Mouse (Mus musculus) ES-E14 (cell line): ENCODE results near the gene Bod1l. TPM values are rescaled to one million over a fixed set of nuclear protein-coding genes. Genes with fewer than 3 reads are reported as not detected.

Experiments
- DNase-seq: peaks from one replicate; pipeline ENCODE4 v3.0.0-alpha.2; 2013; ENCODE audit warnings: low read depth, low spot score
- H3K27ac ChIP-seq: 2 replicates; pipeline ENCODE4 v1.5.1; 2012; ENCODE audit warnings: low read depth, mild to moderate bottlenecking, low read length, moderate library complexity, mixed read lengths; ENCODE audit not compliant: poor library complexity, insufficient read depth, severe bottlenecking
- H3K36me3 ChIP-seq: 2 replicates; pipeline ENCODE4 v1.6.1; 2012; ENCODE audit warnings: mild to moderate bottlenecking, low read length, moderate library complexity, mixed read lengths; ENCODE audit not compliant: control insufficient read depth, poor library complexity, insufficient read depth, severe bottlenecking
- H3K4me1 ChIP-seq, 2 experiments: fragments of 150-350 bp in 1 of 2; sonication (generic) in 1 of 2; 2 replicates each; pipeline ENCODE4 v1.6.1; 2012; ENCODE audit warnings: low read length in 2 of 2, mild to moderate bottlenecking in 1 of 2, mixed read lengths in 1 of 2; ENCODE audit not compliant: control insufficient read depth in 2 of 2, insufficient read depth in 2 of 2, poor library complexity in 1 of 2
- H3K4me3 ChIP-seq, 2 experiments: fragments of 150-350 bp in 1 of 2; sonication (generic) in 1 of 2; 2 replicates each; pipeline ENCODE4 v1.5.1; 2012; ENCODE audit warnings: low read length in 2 of 2, low read depth in 1 of 2, mild to moderate bottlenecking in 1 of 2, mixed read lengths in 1 of 2; ENCODE audit not compliant: insufficient read depth in 1 of 2, poor library complexity in 1 of 2, severe bottlenecking in 1 of 2
- H3K9ac ChIP-seq: 2 replicates; pipeline ENCODE4 v1.6.1; 2012; ENCODE audit warnings: low read depth, mild to moderate bottlenecking, low read length, mixed read lengths; ENCODE audit not compliant: poor library complexity, insufficient read depth, severe bottlenecking
- H3K9me3 ChIP-seq: fragments of 150-350 bp; sonication (generic); 2 replicates; pipeline ENCODE4 v1.6.1; 2012; ENCODE audit warnings: low read depth, mild to moderate bottlenecking, low read length; ENCODE audit not compliant: control insufficient read depth, insufficient read depth
- CHD2 ChIP-seq: IDR thresholded peaks from 2 replicates; pipeline ENCODE4 v1.6.1; 2014; ENCODE audit warnings: mild to moderate bottlenecking, low read depth, low read length, inconsistent platforms
- HCFC1 ChIP-seq: IDR thresholded peaks from 2 replicates; pipeline ENCODE4 v1.6.1; 2012; ENCODE audit warnings: low read length, inconsistent platforms, borderline replicate concordance; ENCODE audit not compliant: insufficient read depth
- MAFK ChIP-seq: IDR thresholded peaks from 2 replicates; pipeline ENCODE4 v1.6.1; 2014; ENCODE audit warnings: mild to moderate bottlenecking, low read depth, low read length, inconsistent platforms; ENCODE audit not compliant: insufficient read depth
- ZC3H11A ChIP-seq: IDR thresholded peaks from 2 replicates; pipeline ENCODE4 v1.6.1; 2012; ENCODE audit warnings: low read depth, mild to moderate bottlenecking, inconsistent platforms, low read length, borderline replicate concordance
- ZNF384 ChIP-seq: IDR thresholded peaks from 2 replicates; pipeline ENCODE4 v1.6.1; 2012; ENCODE audit warnings: low read depth, low read length, inconsistent platforms
- in situ Hi-C, 2 experiments: fragments of 600-800 bp; cut with MboI; formaldehyde crosslinking; loops; one replicate each; pipeline ENCODE4 v1.15.1; 2025; ENCODE audit warnings: low sequenced_read_pairs in 2 of 2, inconsistent platforms in 1 of 2; ENCODE audit not compliant: unreplicated experiment in 2 of 2
- total RNA-seq: library from RNA; depleted of rRNA; stranded (reverse); fragments of 300-350 nt; gene quantifications from 2 replicates; pipeline ENCODE4 v1.2.3, GENCODE M21; 2012

The Bod1l gene
- total RNA-seq, 1 experiment: 67.2 TPM

DNA sequence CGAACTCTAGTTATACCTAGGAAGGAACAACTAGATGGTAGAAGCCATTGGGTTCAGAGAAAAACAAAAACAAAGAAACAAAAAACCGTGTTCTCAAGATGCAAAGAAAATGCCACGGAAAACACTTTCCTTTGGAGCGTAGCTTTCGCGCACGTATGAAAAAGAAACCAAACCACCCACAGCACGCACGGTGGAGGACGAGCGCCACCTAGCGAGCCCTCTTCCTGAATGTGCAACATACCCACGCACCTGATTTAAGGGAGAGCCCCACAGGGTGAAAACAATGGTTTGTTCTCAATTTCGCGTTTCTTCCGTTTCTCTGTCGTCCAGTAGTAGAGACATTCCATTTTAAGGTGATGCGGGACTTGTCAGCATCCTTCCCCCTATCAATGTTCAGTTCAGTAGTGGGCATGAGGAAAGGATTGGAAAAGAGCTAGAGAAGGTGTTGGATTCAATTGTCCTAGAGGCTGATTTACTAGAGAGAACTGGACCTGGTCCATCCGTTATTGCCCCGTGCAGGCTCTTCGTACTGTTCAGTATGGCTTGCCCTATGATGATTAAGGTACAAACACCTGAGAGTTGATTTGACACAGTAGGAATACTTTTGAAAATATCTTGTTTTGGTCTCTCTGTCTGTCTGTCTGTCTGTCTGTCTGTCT is 75.6 kb downstream of the Bod1l start:
- no peaks in the 10 kb centered on the region for H3K9me3 ChIP-seq
- H3K27ac ChIP-seq: no peak overlapping the region
- in situ Hi-C loops: no loop called here
- peak; percentile 70 for DNase-seq
- no peaks in the 10 kb centered on the region for H3K36me3 ChIP-seq
- no peak overlapping the region for H3K9ac ChIP-seq
- TF ChIP-seq ZC3H11A (peak; percentile 80; the same call in 1 of the 2 replicates), HCFC1 (no peak)
- peaks cover 0 to 6% of the 10 kb centered on the region in 2 experiments; a peak in 2 of 4 replicates for H3K4me1 ChIP-seq
- H3K4me3 ChIP-seq: no peak overlapping the region

DNA sequence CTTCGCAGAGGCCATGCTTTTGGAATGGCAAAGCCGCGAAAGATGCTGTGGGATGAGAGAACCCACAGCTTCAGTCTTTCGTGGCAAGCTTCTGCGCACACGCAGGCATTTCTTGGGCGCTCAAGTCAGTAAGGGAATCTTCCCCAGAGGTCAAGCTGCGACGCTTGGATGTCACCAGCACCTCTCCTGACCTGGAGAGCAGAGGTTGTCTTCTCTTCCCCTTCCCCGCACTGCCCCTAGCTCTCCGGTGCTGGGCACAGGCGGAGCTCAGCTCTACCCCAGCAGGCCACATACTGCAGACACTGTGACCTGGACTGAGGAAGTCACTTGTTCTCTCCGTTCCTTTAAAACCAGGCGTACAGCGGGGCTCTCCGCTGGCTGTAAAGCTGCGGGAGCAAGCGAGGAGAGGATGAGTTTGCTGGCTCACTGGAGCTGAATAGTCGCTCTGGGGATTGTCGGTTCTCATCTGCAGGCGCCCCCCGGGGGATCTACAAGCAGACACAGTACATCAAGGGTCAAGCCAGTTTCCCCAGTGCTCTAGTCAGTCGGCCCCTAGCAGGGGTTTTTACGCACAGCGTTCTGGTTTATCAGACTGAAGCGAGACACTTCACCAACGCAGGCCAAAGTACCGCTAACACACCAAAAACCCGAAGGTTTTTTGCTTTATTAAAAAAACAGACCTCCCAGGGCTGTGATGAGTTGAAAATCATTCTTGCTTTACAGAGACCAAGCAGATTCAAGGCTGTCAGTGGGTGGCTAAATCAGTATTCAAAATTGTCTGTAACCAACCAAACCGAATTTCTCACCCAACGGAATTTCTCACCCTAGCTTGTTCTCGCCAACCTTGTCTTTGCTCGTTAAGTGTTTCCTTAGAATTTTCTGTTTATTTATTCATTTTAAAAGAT is 76.6 kb downstream of the Bod1l start:
- H3K36me3 ChIP-seq: no peaks in the 10 kb centered on the region
- H3K4me3 ChIP-seq: peak overlapping the region; percentile 22 to 38; a peak in 2 of 4 replicates
- peaks cover 0 to 6% of the 10 kb centered on the region in 2 experiments; a peak in 2 of 4 replicates for H3K4me1 ChIP-seq
- H3K9ac ChIP-seq: no peak overlapping the region
- TF ChIP-seq HCFC1 (no peak), ZNF384 (no peak), CHD2 (no peak), ZC3H11A (no peak), MAFK (no peak)
- no peak overlapping the region for H3K27ac ChIP-seq
- no peaks in the 10 kb centered on the region for H3K9me3 ChIP-seq
- DNase-seq: no peak
- in situ Hi-C loops: no loop called here

- Histone ChIP-seq H3K9ac (no peak overlapping the region), H3K4me3 (no peak overlapping the region), H3K36me3 (no peaks in the 10 kb centered on the region), H3K9me3 (no peaks in the 10 kb centered on the region), H3K4me1 (peaks cover 0 to 7% of the 10 kb centered on the region in 2 experiments; a peak in 2 of 4 replicates), H3K27ac (no peak overlapping the region)
- DNase-seq: no peak
- TF ChIP-seq HCFC1 (no peak), MAFK (no peak), ZNF384 (no peak), CHD2 (no peak), ZC3H11A (no peak)
- in situ Hi-C loops: no loop called here
Measured at GRCm38 (mm10) chr5:41766406-41767010, 77.6 kb downstream of the Bod1l start.

DNA sequence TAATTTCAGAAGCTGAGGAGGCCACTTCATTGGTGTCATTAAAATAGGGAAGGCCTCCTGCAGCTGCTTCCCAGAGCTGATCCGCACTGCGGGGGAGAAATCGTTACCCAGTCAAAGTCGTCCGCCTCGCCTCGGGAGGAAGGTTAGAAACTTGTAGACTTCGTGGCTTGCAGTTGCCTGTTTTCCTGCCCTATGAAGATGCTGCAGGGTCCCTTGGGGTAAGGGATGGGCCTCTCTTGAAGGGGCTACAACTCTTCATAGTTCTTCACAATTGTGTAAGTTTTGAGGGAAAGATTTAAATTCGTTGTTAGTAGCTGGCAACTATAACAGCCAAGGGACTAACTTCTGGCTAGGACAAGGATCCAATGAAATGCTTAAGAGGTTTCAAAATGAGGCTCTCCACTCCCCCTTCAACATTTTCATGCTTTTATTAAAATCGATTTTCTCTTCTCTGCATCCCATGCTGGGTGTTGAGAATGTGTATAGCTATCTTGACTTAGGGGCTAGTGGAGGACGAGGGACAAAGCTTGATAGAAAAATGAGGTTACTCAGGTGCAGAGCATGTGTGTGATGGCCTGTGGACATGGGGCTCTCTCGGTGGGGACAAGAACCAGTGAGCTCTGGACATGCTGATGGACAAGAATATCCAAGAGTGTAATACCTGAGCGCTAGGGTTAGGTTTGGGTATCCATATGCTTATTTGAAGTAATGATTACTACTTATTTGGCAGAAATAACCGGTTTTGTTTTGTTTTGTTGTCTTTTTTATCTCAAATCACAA is 78.3 kb downstream of the Bod1l start:
- H3K9ac ChIP-seq: no peak overlapping the region
- no peak overlapping the region for H3K4me3 ChIP-seq
- in situ Hi-C loops: no loop called here
- DNase-seq: no peak
- TF ChIP-seq MAFK: no peak
- no peak for TF ChIP-seq CHD2
- TF ChIP-seq ZNF384: no peak
- no peak for TF ChIP-seq ZC3H11A
- no peak for TF ChIP-seq HCFC1
- no peaks in the 10 kb centered on the region for H3K9me3 ChIP-seq
- H3K4me1 ChIP-seq: peaks cover 0 to 8% of the 10 kb centered on the region in 2 experiments; a peak in 2 of 4 replicates
- no peaks in the 10 kb centered on the region for H3K36me3 ChIP-seq
- H3K27ac ChIP-seq: no peak overlapping the region
